Mouse (Mus musculus) gastrocnemius, postnatal 4 days (tissue): Measurements from ENCODE around the gene Mettl24. TPM values are rescaled to one million over a fixed set of nuclear protein-coding genes. Genes with fewer than 3 reads are reported as not detected.
"Not testable (repeated sequence)": the region's sequence is repeated elsewhere in the genome, so short reads cannot be mapped to it uniquely, and the experiment has no call there.

Source experiments
- DNase-seq, 2 experiments: peaks; one replicate each; pipeline ENCODE4 v3.0.0; 2021 to 2022; ENCODE audit warnings: low spot score in 2 of 2, mixed read lengths in 2 of 2
- total RNA-seq, 2 experiments: library from RNA; stranded (reverse); gene quantifications; 2 replicates each; pipeline ENCODE4 v1.2.3; 2021

Gene Mettl24
- total RNA-seq, 2 experiments from 2014 or later, result 1.1 to 1.3 TPM

DNA sequence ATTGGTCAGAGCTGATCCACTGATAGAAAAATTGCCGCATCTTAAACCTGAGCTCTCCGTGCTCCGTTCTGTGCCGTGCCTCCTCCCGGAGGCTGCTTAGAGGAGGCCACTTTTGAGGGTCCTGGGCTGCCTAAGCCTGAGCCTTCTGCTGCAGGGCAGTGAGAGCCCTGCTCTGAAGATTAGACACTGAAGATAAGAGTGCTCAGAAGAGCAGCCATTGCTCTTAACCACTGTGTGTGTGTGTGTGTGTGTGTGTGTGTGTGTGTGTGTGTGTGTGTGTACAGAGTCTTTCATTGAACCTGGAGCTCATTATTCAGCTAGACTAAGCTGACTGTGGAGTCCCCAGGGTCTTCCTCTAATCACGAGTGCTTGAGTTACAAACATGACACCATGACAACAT is 53.1 kb downstream of the Mettl24 start:
- DNase-seq, result no peak

- no peak for DNase-seq
Measured at GRCm38 (mm10) chr10:40737274-40738112, 54.4 kb downstream of the Mettl24 start.

DNA sequence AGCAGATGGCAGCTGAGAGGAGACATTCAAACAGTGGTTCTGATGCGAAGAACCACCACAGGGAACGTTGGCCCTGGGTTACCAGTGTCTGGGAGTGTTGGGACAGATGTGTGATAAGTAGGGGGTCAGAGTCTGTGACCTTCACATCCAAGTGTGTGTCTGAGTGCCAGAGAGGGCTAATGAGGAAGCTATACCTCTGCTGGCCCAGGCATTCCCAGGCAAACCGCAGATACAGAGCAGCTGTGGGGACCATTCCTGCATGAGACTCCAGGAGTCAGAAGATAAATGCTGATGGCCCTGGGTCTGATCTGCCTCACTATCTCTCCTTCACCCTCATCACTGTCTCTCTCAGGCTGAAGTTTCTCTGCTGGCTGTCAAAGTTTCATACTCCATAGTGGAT is 57.6 kb downstream of the Mettl24 start:
- DNase-seq, result no peak

DNA sequence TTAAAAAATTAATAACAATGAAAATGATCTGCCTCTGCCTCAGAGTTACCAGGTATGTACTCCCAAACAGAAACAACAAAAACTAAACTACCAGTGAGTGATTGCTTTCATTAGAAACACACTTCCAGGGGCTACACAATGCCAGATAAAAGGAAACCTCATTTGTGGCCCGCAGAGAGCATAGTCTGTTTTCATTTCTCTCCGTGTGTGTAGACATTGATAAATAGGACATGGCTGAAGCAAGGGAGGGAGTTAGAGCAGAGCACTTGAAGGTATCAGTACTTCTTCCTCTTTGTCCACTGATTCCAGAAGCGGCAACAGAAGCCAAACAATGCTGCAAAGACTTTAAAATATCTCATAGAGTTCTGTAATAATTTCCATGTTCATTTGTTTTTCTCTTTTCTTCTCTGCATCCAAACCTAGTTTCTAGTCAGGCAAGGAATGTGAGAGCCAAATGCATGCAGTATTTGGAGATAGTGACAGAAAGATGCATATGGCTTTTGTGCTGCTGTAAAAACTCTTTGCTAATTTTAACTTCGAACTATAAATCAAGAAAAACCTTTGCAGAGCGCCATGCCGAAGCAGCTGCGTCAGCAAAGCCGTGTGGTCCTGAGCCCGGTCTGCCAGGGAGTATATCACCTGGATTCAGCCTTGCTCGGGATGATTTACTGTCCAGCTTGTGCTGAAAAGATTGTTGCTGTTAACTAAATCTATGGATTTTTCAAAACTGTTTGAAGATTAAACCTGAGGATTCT is 67.4 kb downstream of the Mettl24 start:
- DNase-seq, result no peak

DNA sequence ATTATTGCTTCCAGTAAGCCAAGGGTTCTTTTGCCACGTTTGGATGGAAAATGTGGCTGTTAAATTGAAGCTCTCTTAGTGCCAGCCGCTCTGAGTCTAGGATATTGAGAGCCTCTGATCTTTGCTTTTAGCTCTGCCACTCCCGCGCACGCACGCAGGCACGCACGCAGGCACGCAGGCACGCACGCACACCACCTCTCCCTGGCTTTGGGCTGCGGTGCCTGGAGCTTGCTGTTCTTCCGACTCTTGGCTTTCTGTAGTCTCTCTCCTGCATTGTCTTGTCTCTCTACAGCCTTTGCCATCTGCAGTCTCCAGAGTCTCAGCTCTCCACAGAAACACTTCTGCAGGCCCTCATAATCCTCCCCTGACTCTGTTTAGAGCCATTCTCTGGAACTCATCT is 68.1 kb downstream of the Mettl24 start:
- DNase-seq, result no peak

DNA sequence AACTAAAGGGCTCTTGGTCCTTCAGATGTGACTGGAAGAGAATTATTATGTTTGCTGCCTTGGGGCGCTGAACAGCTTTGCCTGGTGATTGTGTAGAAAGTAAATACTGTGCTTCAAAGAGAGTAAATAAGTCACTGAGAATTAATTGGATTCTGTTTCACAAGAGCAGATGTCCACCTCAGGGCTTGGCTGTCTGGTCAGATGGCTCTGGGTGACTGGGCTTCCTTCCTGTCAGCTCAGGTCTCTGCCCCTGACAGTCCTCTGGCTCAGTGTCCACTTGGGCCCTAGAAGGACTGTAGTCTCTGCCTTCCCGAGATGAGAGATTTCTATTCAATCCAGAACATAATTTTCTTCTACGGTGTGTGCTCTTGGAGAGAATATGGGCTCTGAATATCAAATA is 70.0 kb downstream of the Mettl24 start:
- DNase-seq, result no peak

- DNase-seq, result no peak
Measured at GRCm38 (mm10) chr10:40758171-40759010, 75.3 kb downstream of the Mettl24 start.

GRCm38 (mm10) chr10:40759391-40760194 is 76.5 kb downstream of the Mettl24 start:
- not testable (repeated sequence) for DNase-seq

DNA sequence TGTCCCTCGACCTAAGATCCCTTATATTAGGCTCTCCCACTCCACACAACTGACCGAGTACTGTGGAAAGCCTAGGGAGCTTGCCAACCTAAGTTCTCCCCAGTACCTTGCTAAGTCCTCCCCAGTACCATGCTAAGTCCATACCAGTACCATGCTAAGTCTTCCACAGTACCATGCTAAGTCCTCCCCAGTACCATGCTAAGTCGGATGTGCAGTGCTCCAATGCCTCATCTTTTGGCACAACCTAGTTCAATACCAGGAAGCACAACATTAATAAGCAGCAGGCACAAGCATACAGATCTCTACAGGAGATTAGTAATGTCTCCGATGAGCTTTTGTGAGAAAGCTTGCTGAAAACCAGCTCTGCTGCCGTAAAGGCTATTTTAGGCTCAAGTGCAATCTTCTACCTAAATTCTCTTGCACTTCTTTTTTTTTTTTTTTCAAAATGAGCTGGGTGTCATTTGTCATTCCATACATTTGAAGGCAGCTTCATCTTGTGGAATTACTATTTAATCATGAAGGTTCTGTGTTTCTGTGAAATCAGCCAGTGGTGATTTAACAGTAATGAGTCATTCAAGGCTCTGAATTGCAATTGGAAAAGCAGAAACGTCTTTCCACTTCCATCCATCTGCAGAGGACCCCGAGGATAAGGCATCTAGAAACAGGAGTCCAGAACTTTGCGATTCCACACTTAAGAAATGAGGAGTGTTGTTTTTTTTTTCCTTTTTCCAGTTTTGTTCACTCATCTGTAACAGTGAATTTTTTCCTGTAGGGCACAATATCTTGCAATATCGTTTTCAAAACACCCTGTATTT is 77.3 kb downstream of the Mettl24 start:
- DNase-seq, result no peak

- DNase-seq, result no peak
Measured at GRCm38 (mm10) chr10:40761010-40761752, 78.1 kb downstream of the Mettl24 start.

- no peak for DNase-seq
Measured at GRCm38 (mm10) chr10:40762624-40763023, 79.5 kb downstream of the Mettl24 start.

DNA sequence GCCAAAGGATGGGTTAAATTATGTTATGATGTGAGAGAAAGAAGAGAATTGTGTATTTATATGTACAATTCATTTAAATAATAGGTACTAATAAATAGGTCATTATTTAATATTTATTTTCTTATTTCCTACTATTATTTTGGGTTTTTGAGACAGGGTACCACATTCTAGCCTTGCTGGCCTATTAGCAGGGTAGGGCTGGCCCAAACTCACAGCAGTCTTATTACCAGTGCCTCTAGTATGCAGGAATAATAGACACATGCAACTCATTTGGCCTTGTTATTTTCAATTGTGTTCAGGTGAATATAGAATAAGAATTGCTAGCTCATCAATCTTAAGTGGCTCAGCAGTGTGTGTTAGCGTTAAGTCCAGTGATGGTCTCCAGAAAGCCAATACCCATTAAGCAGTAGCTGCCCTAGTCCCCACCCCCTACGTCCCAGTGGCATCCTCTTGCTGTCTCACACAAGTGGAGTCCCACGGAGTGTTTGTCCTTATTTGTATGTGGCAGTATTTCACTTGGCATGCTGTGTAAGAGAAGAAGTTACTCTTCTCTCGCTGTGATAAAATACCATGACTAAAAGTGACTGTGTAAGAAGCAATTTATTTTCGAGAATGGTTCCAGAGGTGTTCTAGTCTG is 80.1 kb downstream of the Mettl24 start:
- no peak for DNase-seq

DNA sequence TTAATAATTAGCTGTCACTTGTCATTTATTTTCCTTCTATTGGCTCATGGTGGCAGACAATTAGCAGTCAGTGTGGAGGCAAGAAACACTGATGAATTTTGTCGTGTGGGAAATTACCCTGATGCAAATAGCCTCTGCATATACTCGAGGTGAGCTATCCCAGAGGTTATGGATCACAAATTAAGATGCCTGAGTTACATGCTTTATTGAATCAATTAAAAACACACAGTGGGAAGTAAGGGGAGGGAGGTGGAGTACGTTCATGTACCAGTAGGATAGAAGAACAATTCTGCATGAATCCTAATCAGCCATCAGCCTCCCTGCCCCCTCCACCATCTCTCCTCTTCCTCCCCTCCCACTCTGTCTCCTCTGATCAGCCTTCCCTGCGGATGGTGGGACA is 89.2 kb downstream of the Mettl24 start:
- no peak for DNase-seq

- no peak for DNase-seq
Measured at GRCm38 (mm10) chr10:40775151-40775550, 92.1 kb downstream of the Mettl24 start.

- DNase-seq, result no peak
Measured at GRCm38 (mm10) chr10:40775655-40776054, 92.6 kb downstream of the Mettl24 start.

DNA sequence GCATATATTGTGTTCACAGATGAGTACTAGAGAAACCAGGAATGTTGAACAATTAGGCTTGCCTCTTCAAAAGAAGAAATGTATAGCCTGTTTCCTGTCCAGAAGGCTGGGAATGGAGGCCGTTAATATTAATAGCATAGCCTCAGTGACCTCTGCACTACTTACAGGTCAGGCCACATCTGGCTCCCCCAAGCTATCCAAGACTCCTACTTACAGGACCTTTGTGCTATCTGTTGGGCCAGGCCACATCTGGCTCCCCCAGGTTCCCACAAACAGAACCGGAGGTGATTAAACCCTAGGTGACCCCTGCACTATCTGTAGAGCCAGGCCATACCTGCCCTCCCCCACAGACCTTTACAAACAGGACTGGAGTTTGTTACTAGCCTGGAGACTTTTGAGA is 94.1 kb downstream of the Mettl24 start:
- DNase-seq, result no peak

DNA sequence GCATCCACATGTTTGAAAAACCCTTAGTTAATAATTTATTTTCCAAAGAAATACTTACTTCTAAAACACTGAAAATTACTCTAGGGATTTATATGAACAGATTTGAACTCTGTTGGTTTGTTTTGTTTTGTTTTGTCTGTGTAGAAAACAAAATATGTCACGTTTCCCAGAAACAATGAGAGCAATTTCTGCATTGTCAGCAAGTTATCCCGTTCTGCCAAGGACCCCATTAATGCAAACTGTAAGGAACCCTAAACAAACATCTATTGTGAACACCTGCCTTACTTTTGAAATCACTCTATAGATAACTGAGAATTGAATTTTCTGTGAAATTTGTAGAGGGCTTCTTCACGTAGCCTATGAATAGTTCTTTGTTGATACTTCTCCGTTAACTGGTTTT is 95.4 kb downstream of the Mettl24 start:
- no peak for DNase-seq

GRCm38 (mm10) chr10:40790406-40790805 is 107.3 kb downstream of the Mettl24 start:
- DNase-seq, result no peak

DNA sequence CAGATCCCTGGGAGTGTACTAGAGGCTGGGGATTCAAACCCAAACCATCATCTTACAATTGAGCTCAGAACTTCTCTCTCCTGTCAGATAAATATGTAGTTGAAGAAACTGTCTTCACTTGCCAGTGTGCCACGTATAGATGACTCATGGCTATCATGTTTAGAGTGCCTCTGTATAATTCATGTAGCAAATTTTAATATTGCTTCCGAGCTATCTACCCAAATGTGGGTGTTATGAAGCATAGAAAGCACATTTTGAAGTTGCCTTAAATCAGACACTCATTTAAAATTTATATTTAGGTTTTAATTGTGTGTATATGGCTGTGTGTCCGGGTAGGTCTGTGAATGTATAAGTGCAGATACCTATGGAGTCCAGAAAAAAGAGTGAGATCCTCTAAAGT is 109.0 kb downstream of the Mettl24 start:
- no peak for DNase-seq
